Mouse (Mus musculus) left cerebral cortex, adult 8-10 months (tissue): Measurements from ENCODE around the gene Msh5. TPM values are rescaled to one million over a fixed set of nuclear protein-coding genes. Genes with fewer than 3 reads are reported as not detected.

Source experiments
- DNase-seq, 2 experiments: peaks; one replicate each; pipeline ENCODE4 v3.0.0; 2022; ENCODE audit warnings: low spot score in 2 of 2
- total RNA-seq, 4 experiments: library from RNA; stranded (reverse); gene quantifications; 2 replicates each; pipeline ENCODE4 v1.2.4; 2022

The Msh5 gene
- 1 to 10 TPM in 1 of 4 experiments, under 1 TPM in 2, not detected in 1; 0.34 to 1.2 (median 0.78) TPM for total RNA-seq

DNA sequence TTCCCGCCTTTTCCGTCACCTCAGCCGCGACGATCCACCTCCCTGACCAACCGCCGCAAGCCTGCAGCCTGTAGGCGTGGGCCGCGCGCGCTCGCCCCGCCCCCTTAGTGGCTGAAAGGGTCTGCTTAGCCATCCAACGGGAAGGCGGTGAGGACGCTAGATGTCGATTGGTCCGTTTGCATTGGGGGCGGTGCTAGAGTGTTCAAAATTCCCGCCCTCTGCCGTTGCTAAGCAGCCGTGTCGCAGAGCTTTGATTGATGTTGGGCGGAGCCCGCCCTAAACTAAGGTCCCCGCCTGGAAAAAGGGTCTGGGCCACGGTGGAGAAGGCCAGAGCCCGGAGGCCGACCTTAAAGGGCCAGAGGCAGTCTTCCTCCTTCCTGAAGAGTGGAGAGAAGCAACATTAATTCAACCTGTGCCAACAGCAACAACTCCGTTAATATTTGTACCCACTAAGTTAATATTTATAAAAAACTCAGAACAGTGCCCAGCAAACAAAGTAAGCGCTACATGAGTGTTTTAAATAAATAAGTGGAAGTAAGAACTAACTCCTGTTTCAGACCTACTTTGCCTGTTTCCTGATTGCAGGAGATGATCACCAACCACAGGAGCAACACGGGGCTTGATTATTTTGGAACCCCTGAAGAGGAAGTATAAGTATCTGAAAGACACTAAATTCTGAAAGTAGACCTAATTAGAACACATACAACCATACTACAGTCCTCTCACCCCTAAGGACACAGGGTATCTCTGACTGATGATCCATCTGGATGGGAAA, at the start of gene Msh5:
Gene Msh5 (minus strand): TSS at position 65 of the 775 bp plus-strand sequence.
- DNase-seq: peak; percentile 85 to 93

DNA sequence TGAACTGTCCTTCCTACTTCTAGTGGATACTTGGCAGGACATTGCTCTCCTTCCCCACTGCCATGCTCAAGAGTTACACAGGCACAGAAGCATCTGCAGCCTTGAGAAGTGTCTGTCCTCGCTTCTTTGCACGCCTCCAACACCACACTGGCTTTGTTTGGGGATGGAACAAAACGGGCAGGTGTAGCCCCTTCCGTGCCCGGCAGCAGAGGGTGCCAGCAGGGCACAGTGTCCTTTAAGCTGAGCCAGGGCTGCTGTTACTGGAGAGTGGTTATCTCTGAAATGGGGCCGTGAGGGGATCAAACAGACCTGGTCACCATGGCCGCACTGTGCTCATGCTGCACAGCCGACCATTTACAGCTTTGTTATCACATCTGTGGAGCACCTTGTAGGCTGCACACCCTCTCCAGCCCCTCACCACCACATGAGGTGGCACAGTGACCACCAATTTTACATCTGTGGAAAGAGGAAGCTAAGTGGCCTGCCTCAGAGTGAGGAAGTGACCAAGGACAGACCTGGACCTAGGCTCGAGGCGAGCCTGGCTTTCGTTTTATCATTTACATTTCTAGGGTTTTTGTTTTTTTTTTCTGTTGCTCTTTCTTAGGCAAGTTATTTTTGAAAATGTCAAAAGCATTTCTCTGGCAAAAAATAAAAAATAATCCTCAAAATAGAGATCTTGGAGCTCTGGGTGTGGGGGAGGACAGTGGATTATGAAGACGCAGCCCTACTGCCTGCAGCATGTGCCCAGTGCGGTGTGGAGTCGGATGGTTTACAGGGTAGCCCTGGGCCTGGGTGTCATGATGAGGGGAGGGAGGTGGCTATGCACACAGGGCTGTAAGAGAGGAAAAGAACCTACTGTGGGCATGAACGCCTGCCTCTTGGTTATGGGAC, 48.2 kb upstream of the Msh5 start:
- DNase-seq: no peak

DNA sequence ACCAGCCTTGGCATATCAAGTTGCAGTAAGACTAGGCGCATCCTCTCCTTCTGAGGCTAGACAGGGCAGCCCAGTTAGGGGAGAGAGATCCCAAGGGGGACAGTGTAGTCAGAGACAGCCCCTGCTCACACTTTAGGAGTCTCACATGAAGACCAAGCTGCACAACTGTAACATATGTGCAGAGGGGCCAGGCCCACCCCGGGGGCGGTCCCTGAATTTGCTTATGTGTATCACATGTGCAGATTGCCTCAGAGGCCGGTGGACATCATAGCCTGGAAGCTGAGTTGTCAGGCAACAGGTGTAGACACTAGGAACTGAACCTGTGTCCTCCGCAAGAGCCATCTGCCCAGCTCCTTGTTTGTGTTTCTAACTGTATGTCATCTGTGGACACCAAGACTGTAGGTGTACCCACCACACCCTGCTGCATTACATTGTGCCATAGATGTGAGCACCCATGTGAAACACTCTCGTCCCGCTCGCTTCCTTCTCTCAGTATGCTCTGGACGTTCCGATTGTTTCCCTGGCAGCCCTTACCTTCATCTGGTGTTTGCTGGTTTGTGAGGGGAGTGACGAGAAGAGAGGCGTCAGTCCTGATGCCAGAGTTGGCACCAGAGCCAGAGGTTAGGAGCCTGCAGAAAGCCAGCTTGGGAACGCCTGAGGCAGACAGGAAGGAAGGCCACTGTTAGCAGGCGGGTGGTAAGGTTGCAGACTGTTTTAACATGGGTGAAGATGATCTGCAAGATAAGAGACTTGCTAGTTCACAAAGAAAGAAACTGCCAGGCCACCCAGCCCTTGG, 46.1 kb upstream of the Msh5 start:
- no peak for DNase-seq

DNA sequence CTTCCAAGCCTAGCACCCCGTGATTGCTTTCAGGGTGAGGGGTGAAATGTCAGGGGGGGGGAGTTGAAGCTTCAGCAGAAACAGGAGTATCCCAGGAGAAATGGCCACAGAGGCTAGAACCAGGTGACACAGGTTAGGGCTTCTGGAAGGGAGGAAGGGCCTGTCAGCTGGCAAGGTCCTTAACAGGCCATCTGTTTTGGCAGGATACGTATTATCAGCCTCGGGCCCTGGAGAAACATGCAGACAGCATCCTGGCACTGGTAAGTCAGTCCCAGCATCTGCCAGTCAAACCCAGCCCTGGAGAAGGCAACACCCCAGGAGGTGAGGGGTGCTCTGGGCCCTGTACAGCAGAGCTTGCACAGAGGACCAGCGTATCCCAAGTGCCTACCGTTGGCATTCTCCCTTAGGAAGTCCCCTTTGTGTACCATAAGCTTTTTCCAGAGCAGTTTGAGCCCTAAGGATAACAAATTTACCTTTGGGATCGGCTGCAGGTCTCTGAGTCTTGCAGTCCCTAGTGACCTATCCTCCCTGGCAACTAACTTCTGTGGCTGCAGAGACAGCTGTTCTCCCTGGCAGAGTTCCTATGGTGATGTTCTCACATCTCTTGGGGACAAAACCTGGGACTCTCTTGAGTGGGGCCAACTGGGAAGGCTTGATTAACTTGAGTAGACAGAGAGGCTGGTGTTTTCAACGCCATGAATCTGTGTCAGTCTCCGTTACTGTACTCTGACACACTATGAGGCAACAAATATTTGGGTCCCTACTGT, 43.8 kb upstream of the Msh5 start:
- DNase-seq: no peak

DNA sequence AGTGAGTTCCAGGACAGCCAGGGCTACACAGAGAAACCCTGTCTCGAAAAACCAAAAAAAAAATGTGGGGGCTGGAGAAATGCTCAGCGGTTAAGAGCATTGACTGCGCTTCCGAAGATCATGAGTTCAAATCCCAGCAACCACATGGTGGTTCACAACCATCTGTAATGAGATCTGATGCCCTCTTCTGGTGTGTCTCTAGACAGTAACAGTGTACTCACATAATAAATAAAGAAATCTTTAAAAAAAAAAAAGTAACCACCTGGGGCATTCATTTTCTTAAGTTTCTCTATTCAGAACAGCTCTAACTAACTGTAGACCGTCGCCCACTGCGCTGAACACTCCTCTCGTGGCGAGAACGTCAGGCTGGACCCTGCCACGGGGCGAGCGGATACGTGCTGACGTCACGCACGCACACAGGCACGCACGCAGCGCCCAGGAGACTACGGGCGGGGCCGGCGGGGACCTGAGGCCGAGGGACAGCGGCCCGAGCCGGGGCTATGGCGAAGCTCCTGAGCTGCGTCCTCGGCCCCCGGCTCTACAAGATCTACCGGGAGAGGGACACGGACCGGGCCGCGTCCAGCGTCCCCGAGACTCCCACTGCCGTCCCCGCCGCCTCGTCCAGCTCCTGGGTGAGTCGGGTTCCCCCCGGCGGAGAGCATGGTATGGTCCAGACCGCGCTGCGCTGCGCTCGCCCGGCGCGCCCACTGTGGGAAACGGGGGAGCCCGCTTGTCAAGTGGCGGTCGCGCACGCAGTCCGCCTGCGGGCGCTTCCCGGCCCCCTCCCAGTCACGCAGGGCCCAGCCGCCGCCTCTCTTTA, 42.5 kb upstream of the Msh5 start, which contains the start of gene Abhd16a:
Gene Abhd16a (plus strand): TSS at position 439 of the 820 bp plus-strand sequence.
- DNase-seq: peak; percentile 93

DNA sequence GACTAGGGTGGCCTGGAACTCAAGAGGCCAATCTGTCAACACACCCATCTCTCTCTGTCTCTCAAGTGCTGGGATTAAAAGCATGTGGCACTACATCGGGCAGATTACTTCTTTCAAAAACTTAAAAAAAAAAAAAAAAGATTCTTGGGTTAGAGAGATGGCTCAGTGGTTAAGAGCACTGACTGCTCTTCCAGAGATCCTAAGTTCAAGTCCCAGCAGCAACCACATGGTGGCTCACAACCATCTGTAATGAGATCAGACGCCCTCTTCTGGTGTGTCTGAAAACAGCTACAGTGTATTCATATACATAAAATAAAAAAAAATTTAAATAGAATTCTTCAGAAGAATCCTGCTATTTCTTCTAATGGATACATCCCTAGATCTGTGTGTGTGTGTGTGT, 41.6 kb upstream of the Msh5 start:
- no peak for DNase-seq

DNA sequence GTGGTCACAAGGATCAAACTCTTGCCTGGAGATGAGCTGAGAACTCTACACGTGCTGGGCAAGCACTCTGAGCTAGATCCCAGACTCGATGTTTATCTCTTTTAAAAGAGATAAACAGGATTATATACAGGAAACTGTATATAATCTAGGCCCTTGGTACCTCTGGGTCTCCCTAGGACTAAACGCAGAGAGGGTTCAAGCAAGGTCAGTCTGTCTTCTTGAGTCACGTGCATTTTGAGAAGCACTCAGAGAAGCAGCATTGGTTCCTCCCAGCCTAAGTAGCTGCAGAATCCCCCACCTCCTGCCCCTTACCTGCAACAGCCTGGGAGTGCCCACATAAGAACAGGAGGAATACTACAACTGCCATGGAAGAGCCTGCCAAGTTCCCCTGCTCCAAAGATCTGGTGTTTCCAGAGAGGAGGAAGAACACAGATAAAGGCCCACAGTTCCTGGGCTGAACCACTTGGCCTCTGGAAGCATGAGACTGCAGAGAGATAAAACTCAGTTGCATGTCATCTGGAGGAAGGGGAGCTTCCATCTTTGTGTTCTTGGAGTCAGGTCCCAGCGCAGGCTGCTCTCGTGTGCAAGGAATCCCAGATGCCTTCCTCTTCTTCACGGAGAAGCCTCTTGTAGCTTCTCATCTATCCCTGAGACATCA, 38.8 kb upstream of the Msh5 start, which contains the start of gene Ly6g6f:
Gene Ly6g6f (minus strand): TSS at position 403 of the 658 bp plus-strand sequence.
- no peak for DNase-seq

DNA sequence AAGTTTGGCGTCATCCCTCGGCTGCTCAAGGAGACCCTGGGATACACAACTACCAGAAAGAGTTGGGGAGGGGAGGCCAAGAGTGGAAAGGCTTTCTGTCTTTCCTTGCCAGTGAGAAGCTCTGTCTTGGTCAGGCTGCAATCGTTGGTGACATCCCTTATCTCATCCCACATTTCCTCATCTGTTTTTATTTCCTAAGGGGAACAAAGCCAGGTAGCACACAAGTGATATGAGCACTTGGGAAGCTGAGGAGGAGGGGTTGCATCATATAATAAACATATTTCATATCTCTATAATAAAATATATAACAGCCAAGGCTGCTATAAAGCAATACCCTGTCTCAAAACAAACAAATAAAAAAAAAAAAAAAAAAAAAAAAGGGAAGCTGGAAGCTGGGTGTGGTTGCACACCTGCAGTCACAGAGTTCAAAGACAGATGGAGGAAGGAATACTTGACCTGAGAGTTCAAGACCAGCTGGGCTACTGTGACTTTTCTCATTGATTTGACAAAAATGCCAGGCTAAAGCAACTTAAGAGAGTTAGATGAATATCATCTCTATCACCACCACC, 37.5 kb upstream of the Msh5 start:
- DNase-seq: no peak

DNA sequence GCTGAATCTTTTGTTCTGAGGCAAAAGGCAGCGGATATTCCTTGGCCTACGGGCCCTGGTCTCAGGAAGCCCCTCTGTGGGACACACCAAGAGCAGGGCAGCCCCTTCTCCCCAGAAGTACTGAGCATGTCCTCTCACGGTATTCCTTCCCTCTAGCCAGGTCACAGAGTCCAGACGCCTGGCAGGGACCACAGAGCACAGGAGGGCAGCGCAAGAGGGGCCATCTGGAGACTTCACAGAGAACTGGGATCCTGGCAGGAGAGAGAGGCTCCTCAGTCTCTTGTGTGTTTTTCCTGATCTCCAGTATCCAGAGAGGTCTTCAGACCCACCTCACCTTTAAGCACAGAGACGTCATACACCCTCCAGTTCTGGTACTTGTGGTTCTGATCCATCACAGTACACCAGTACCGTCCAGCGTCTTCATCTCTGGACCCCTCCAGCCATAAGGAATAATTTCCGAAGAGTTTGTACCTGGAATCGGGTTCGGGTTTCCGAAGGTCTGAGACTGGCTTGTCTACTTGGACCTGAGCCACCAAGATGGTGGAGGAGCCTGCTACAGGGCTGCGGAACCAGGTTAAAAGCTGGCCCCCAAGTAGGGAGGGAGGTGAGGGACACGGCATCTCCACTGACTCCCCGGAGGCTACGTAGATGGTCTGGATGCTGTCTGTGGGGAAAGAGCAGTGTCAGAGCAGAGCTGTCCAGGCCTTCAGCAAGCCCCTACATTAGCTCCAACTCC, 36.5 kb upstream of the Msh5 start:
- DNase-seq: no peak

DNA sequence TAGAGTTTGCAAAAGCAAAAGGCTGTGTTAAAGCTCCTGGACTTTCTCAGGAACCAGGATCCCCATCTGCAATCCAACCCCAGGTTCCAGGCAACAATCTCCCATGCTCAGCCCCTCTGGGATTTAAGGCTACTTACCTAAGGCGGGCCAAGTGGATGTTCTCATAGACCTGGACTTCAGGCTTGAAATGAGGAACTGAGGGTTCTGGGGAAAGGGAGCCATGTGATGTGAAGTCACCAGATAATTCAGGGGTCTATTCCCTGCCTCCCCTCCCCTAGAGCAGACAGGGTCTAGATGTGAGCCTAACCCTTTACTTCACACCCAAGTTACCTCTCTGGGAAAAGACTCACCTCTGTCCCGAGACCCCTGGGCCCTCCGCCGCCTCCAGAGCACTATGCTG, 34.2 kb upstream of the Msh5 start:
- no peak for DNase-seq

DNA sequence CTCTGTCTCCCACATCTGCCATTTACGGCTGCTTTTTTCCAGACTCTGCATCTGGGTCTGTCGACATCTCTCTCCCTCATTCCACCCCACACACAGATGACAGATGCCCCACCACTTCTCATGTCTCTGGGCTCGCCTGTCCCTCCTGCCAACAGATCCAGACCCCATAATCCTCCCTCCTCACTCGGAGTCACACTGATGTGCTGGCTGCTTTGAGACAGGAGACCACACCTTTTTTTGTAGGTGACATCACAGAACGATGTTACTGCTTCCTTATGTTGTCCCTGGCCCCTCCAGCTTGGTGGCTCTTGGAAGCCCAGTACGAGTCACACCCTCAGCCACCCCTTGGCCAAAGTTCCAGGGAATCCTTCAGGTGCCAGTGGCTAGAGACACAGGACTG, 33.7 kb upstream of the Msh5 start:
- no peak for DNase-seq

DNA sequence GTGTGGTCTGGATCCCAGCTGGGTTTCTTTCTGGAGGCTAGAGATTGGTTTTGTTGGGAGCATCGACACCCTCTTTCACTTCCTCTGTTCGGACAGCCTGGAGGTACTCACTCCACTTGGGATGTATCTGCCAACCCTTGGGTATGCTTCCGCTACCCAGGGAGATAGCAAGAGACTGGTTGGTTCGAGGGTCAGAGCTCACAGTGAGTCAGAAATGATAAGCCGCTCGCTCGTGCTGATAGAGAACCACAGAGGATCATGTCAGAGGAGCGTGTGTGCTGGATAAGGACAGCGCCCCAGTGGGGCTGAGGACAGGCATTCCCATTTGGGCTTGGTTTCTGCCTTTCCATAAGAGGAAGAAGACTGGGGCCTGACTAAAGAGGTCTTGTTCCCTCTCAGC, 33.2 kb upstream of the Msh5 start:
- no peak for DNase-seq

DNA sequence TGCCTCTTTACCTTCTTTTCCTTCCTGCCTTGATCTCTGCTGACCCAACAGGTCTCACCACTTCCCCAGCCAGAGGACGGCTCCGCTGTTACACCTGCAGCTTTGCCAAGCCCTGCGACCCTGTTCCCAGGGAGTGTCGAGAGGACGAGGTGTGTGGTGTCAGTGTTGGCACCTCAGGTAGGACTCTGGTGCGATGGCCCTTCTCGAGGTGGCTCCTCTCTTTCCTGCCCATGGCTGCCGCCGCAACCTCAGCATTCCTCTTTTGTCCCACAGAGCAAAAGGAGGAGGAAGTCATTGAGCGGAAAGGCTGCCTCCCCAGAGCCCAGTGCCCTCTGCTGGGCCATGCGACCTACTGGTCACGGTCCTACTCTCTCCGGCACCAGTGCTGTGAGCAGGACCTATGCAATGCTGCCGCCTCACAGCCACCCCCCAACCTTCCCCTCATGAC, 31.3 kb upstream of the Msh5 start, which contains the start of gene Ly6g6d:
Gene Ly6g6d (minus strand): TSS at position 280 of the 448 bp plus-strand sequence.
- DNase-seq: no peak

DNA sequence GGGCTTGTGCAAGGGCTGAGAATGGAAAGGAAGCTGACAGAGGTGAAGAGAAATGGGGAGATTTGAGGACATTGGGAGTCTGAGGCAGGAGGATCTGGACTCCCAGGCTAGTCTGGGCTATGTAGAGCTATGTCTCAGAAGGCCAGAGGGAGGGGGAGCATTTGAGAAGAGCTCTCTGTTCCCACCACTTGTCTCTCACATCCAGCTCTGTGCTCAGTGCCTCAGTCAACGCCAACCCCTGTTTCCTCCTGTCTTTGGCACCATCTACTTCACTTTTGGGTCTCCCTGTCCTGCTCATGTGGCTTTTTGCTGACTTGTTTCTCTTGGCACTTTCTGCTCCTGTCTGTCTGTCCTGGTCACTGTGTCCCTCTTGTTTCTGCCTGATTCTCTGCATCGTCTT, 30.7 kb upstream of the Msh5 start:
- no peak for DNase-seq

DNA sequence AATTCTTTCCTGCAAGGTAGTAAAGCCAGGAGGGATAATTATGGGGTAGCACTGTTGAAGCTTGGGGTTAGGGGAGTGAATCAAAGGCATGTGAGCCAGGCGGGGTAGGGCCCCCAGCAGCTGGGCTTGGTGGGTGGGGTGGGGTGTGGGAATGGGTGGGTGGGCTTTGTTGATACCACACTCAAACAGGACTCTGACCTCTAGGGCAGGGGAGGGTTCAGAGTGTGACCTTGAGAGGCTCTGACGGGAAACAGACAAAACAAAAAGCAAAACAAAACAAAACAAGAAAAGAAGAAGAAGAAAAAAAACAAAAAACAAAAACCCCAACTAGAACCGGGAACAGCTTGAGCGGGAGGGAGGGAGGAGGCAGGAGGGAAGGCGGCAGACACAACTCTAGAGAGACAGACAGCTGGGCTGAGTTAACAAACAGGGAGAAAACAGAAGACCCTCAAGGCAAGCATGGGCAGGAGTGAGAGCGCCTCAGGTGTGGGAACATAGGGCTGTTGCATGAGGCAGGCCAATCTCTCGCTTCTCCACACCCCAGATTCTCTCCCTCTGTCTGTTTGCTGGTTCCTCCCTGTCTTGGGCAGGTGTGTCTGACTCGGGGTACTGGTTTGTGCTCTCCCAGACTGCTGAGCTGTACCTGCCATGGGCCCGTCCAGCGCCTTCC, 30.1 kb upstream of the Msh5 start, which contains the start of gene Ly6g6e:
Gene Ly6g6e (plus strand): TSS at position 396 of the 670 bp plus-strand sequence.
- no peak for DNase-seq

DNA sequence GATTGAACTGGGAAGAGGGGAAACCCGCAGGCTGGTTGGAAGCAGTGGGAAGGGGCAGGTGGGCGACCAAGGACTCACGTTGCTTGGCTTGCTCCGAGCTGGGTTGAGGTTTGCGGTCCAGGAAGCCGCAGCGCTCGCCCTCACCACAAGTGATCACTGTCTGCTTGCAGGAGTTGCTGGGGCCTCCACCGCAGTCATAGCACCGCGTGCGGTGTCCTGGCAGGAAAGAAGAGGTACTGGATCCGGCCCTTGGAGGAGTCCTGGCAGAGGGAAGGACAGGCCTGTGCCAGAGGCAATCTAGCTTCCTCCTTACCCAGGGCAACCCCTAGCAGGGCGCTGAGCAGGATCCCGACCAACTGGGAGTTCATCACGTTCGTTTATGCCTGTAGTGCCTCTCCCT, 27.6 kb upstream of the Msh5 start:
- DNase-seq: no peak

DNA sequence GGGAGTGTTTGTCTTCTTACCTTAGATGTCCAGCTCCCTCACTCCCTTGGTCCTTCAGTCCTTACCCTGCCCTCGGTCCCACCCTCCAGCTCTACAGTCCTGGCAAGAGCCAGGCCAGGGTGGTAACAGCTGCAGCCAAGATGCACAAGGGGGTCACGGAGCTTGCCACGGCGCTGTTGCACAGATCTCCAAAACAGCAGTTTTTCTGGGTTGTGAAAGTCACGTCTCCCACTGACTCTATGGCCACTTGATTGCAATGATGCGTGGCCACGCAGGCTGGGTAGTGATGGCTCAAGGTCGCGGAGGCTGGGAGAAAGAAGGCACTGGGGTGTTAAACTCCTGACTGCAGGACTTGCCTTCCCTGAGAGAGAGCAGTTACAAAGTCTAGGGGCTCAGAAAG, 24.9 kb upstream of the Msh5 start:
- DNase-seq: no peak
